Mouse (Mus musculus): ENCODE data around the gene Frem2. TPM values are rescaled to one million over a fixed set of nuclear protein-coding genes. Genes with fewer than 3 reads are reported as not detected.

The Frem2 gene
- polyA plus RNA-seq, 1 experiment from 2014 or later = 2.9 TPM

GRCm38 (mm10) chr3:53472061-53472460 lies 185.1 kb downstream of the Frem2 start:
- Histone ChIP-seq H3K27ac (no peak overlapping the region), H3K4me1 (no peaks in the 10 kb centered on the region; the same call in 1 of the 2 replicates), H3K9me3 (replicated peaks) (no peaks in the 10 kb centered on the region), H3K36me3 (peaks cover 94% of the 10 kb centered on the region), H3K4me3 (no peak overlapping the region), H3K27me3 (ENCODE audit: low read depth, poor library complexity, severe bottlenecking) (no peaks in the 10 kb centered on the region)
- 96% methylated on average over 5 of the region's 5 CpGs for WGBS
- no peak for DNase-seq (ENCODE audit: low spot score)

GRCm38 (mm10) chr3:53469650-53470049 lies 187.5 kb downstream of the Frem2 start:
- Histone ChIP-seq H3K4me1 (peaks cover 22% of the 10 kb centered on the region), H3K9me3 (replicated peaks) (no peaks in the 10 kb centered on the region), H3K27me3 (ENCODE audit: low read depth, poor library complexity, severe bottlenecking) (no peaks in the 10 kb centered on the region), H3K36me3 (peaks cover 77% of the 10 kb centered on the region), H3K4me3 (no peak overlapping the region), H3K27ac (no peak overlapping the region)
- WGBS = 94% methylated on average over 5 of the region's 5 CpGs
- DNase-seq (ENCODE audit: low spot score) = no peak

- H3K9me3 ChIP-seq (replicated peaks) = no peaks in the 10 kb centered on the region
- no peak for DNase-seq (ENCODE audit: low spot score)
- no peaks in the 10 kb centered on the region for H3K27me3 ChIP-seq (ENCODE audit: low read depth, poor library complexity, severe bottlenecking)
- peaks cover 28% of the 10 kb centered on the region for H3K4me1 ChIP-seq
- WGBS = 86% methylated on average over 5 of the region's 5 CpGs
- H3K27ac ChIP-seq = no peak overlapping the region
- peaks cover 54% of the 10 kb centered on the region for H3K36me3 ChIP-seq
- no peak overlapping the region for H3K4me3 ChIP-seq
These were observed 189.8 kb downstream of the Frem2 start for GRCm38 (mm10) chr3:53467356-53467755.

GRCm38 (mm10) chr3:53466481-53466880 lies 190.7 kb downstream of the Frem2 start:
- Histone ChIP-seq H3K27ac (no peak overlapping the region), H3K36me3 (peaks cover 45% of the 10 kb centered on the region), H3K4me1 (peaks cover 33% of the 10 kb centered on the region), H3K4me3 (peak overlapping the region; percentile 89; the same call in 1 of the 2 replicates), H3K27me3 (ENCODE audit: low read depth, poor library complexity, severe bottlenecking) (no peaks in the 10 kb centered on the region), H3K9me3 (replicated peaks) (no peaks in the 10 kb centered on the region)
- no peak for DNase-seq (ENCODE audit: low spot score)
- WGBS = 84% methylated on average over 9 of the region's 9 CpGs

GRCm38 (mm10) chr3:53465330-53465729 lies 191.8 kb downstream of the Frem2 start:
- DNase-seq (ENCODE audit: low spot score) = no peak
- WGBS = 57% methylated on average over 6 of the region's 6 CpGs
- Histone ChIP-seq H3K9me3 (replicated peaks) (no peaks in the 10 kb centered on the region), H3K27ac (no peak overlapping the region), H3K4me1 (peaks cover 33% of the 10 kb centered on the region), H3K27me3 (ENCODE audit: low read depth, poor library complexity, severe bottlenecking) (no peaks in the 10 kb centered on the region), H3K4me3 (peak overlapping the region; percentile 89), H3K36me3 (peaks cover 43% of the 10 kb centered on the region)

- peak overlapping the region; percentile 89 for H3K4me3 ChIP-seq
- WGBS = 1% methylated on average over 20 of the region's 20 CpGs
- DNase-seq (ENCODE audit: low spot score) = peak; percentile 41
These were observed 192.9 kb downstream of the Frem2 start for GRCm38 (mm10) chr3:53464146-53464698.

More at GRCm38 (mm10) chr3:53464146-53464698, 192.9 kb downstream of the Frem2 start:
- Histone ChIP-seq H3K36me3 (peaks cover 43% of the 10 kb centered on the region), H3K27me3 (ENCODE audit: low read depth, poor library complexity, severe bottlenecking) (no peaks in the 10 kb centered on the region), H3K9me3 (replicated peaks) (no peaks in the 10 kb centered on the region), H3K4me1 (peaks cover 33% of the 10 kb centered on the region), H3K27ac (peak overlapping the region; percentile 96)

Other genes with a start within 250 kb of the Frem2 start
- 7.6 and 10.3 TPM in 2 replicates for gene Nhlrc3, start 194.0 kb downstream of the Frem2 start, polyA plus RNA-seq (2016; fragmentation: Nextera tagmentation; extraction: Ambion mirVana)
- gene Proser1, start 193.7 kb downstream of the Frem2 start, polyA plus RNA-seq (2016; fragmentation: Nextera tagmentation; extraction: Ambion mirVana) = 22.1 and 24.3 TPM in 2 replicates
- gene Stoml3, start 168.7 kb downstream of the Frem2 start, polyA plus RNA-seq (2016; fragmentation: Nextera tagmentation; extraction: Ambion mirVana) = not detected in 2 replicates
- not detected in 2 replicates for gene Gm10985, start 187.7 kb upstream of the Frem2 start, polyA plus RNA-seq (2016; fragmentation: Nextera tagmentation; extraction: Ambion mirVana)
- 89.9 and 92.1 TPM in 2 replicates for gene Ufm1, start 206.5 kb upstream of the Frem2 start, polyA plus RNA-seq (2016; fragmentation: Nextera tagmentation; extraction: Ambion mirVana)

Measured in limb, embryonic 10.5 days (tissue).